Mouse (Mus musculus): Measurements from ENCODE around the gene Trim43a. TPM values are rescaled to one million over a fixed set of nuclear protein-coding genes. Genes with fewer than 3 reads are reported as not detected.

The Trim43a gene
- total RNA-seq, 2 experiments from 2014 or later, result 0.24 TPM; not detected in 1

Other genes with a start within 250 kb of the Trim43a start
- 10 to 100 TPM; 44.2 to 44.3 TPM for gene Snx14, start 141.9 kb upstream of the Trim43a start, total RNA-seq (2021)
- 1 to 10 TPM; 2.0 to 2.3 TPM for gene Gm20537, start 124.3 kb upstream of the Trim43a start, total RNA-seq (2021)
- 100 to 1,000 TPM; 135 to 153 TPM for gene Syncrip, start 98.3 kb upstream of the Trim43a start, total RNA-seq (2021)
- gene Zfp949, start 32.9 kb upstream of the Trim43a start, total RNA-seq (2021), result 10 to 100 TPM; 17.5 to 19.7 TPM
- 10 to 100 TPM; 30.9 to 33.3 TPM for gene Mthfsl, start 139.4 kb downstream of the Trim43a start, total RNA-seq (2021)
- gene Bcl2a1d, start 151.0 kb downstream of the Trim43a start, total RNA-seq (2021), result not detected